Mouse (Mus musculus): Measurements from ENCODE around the gene Pld4. TPM values are rescaled to one million over a fixed set of nuclear protein-coding genes. Genes with fewer than 3 reads are reported as not detected.
A peak's percentile ranks its signal among the peaks of the same experiment; 100 is the strongest.

Gene Pld4
- polyA plus RNA-seq, 1 experiment from 2014 or later = 4.2 TPM

GRCm38 (mm10) chr12:112794356-112794816, 33.9 kb downstream of the Pld4 start:
- Histone ChIP-seq H3K27me3 (replicated peaks) (peaks cover 27% of the 10 kb centered on the region), H3K9me3 (replicated peaks) (no peaks in the 10 kb centered on the region), H3K4me1 (replicated peaks) (peaks cover 55% of the 10 kb centered on the region), H3K4me2 (peak overlapping the region; percentile 48), H3K36me3 (no peaks in the 10 kb centered on the region), H3K27ac (ENCODE audit: poor library complexity, severe bottlenecking) (peak overlapping the region; percentile 70), H3K9ac (no peak overlapping the region), H3K4me3 (no peak overlapping the region)
- no peak for ATAC-seq (ENCODE audit: insufficient number of reproducible peaks, low FRiP score)
- WGBS = 14% methylated on average over 7 of the region's 7 CpGs

DNA sequence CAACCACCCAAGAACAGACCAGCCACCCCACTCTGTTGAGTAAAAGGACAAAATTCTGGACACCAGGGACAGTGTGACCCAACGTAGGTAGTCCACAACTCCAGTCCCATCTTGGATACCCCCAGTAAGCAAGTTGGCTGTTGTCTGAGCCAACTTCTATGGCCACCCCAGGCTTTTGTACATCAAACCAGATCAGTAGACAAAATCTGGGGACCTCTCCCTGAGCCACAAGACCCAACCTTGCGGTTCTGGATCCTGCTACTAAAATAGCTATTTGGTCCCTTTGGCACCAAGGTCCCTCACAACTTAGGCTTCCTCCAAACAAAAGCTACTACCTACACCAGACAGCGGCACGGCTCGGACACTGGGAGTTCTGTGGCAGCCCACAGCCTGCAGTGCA, 34.5 kb downstream of the Pld4 start:
- H3K27me3 ChIP-seq (replicated peaks) = peaks cover 33% of the 10 kb centered on the region
- no peaks in the 10 kb centered on the region for H3K36me3 ChIP-seq
- H3K9me3 ChIP-seq (replicated peaks) = no peaks in the 10 kb centered on the region
- H3K27ac ChIP-seq (ENCODE audit: poor library complexity, severe bottlenecking) = 0 out of 2 replicates have a peak overlapping the region, but pooled peaks have one; percentile 70
- WGBS = 86% methylated on average over 5 of the region's 5 CpGs
- H3K4me3 ChIP-seq = no peak overlapping the region
- peaks cover 55% of the 10 kb centered on the region for H3K4me1 ChIP-seq (replicated peaks)
- no peak for ATAC-seq (ENCODE audit: insufficient number of reproducible peaks, low FRiP score)
- peak overlapping the region; percentile 38 for H3K4me2 ChIP-seq
- H3K9ac ChIP-seq = 0 out of 2 replicates have a peak overlapping the region, but pooled peaks have one; percentile 34

GRCm38 (mm10) chr12:112795466-112796104, 35.1 kb downstream of the Pld4 start:
- Histone ChIP-seq H3K36me3 (no peaks in the 10 kb centered on the region), H3K4me3 (0 out of 2 replicates have a peak overlapping the region, but pooled peaks have one; percentile 13), H3K4me2 (peak overlapping the region; percentile 38), H3K27ac (ENCODE audit: poor library complexity, severe bottlenecking) (no peak overlapping the region), H3K9ac (peak overlapping the region; percentile 34; the same call in 1 of the 2 replicates), H3K27me3 (replicated peaks) (peaks cover 35% of the 10 kb centered on the region), H3K4me1 (replicated peaks) (peaks cover 56% of the 10 kb centered on the region), H3K9me3 (replicated peaks) (no peaks in the 10 kb centered on the region)
- WGBS = 48% methylated on average over 18 of the region's 18 CpGs
- peak; percentile 63 for ATAC-seq (ENCODE audit: insufficient number of reproducible peaks, low FRiP score)

DNA sequence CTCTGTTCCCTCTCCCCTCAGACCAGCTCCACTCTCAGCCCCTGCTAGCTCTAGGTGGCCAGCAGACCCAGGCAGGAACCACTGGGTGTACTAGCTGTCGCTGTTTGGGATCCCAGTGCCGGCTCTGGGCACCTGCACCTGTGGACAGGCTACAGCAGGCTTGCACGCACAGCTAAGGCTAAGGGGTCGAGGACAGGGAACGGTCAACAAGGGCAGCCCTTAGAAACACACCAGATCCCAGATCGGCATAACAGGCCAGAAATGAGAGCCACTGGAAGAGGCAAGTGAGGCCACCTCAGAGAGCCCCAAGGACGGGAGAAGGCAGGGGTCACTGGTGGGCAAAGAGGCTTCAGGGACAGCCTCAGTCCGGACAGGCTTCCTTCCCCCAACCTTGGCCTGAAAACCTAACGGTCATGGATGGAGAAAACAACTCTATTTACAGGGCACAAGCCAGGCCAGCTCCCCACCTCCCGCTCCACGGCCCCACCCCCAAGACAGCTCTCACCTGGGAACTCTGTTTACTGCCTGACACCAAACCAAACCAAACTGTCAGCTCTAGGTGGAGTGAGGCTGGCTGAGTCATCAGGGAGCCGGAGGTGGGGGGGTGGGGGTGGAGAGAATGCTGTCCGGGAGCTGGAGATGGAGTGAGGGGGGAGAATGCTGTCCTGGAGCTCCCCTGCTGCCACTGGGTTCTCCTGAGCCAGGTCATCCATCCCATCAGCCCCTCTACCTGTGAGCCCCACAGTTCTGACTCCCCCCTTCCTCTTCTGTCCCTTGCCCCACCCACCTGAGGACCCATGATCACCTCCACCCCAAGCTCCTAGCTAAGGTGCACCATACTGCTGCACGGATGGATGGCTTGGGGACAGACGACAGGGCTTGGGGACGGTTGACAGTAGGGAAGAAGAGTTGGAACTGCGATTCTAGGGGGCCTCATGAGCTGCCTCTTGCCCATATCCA, 36.4 kb downstream of the Pld4 start:
- H3K27ac ChIP-seq (ENCODE audit: poor library complexity, severe bottlenecking) = no peak overlapping the region
- no peaks in the 10 kb centered on the region for H3K9me3 ChIP-seq (replicated peaks)
- peaks cover 47% of the 10 kb centered on the region for H3K27me3 ChIP-seq (replicated peaks)
- peaks cover 63% of the 10 kb centered on the region for H3K4me1 ChIP-seq (replicated peaks)
- no peaks in the 10 kb centered on the region for H3K36me3 ChIP-seq
- no peak overlapping the region for H3K4me3 ChIP-seq
- H3K9ac ChIP-seq = no peak overlapping the region
- 42% methylated on average over 17 of the region's 17 CpGs for WGBS
- ATAC-seq (ENCODE audit: insufficient number of reproducible peaks, low FRiP score) = no peak
- no peak overlapping the region; the same call in 1 of the 2 replicates for H3K4me2 ChIP-seq

GRCm38 (mm10) chr12:112797672-112798331, 37.3 kb downstream of the Pld4 start:
- no peak for ATAC-seq (ENCODE audit: insufficient number of reproducible peaks, low FRiP score)
- Histone ChIP-seq H3K27me3 (replicated peaks) (peaks cover 53% of the 10 kb centered on the region), H3K9ac (0 out of 2 replicates have a peak overlapping the region, but pooled peaks have one; percentile 26), H3K4me1 (replicated peaks) (peaks cover 73% of the 10 kb centered on the region), H3K27ac (ENCODE audit: poor library complexity, severe bottlenecking) (no peak overlapping the region), H3K9me3 (replicated peaks) (no peaks in the 10 kb centered on the region), H3K36me3 (no peaks in the 10 kb centered on the region), H3K4me2 (no peak overlapping the region; the same call in 1 of the 2 replicates), H3K4me3 (no peak overlapping the region)
- 41% methylated on average over 15 of the region's 15 CpGs for WGBS

- Histone ChIP-seq H3K4me2 (no peak overlapping the region), H3K4me1 (replicated peaks) (peaks cover 70% of the 10 kb centered on the region), H3K27me3 (replicated peaks) (peaks cover 58% of the 10 kb centered on the region), H3K4me3 (no peak overlapping the region), H3K27ac (ENCODE audit: poor library complexity, severe bottlenecking) (no peak overlapping the region), H3K36me3 (no peaks in the 10 kb centered on the region), H3K9me3 (replicated peaks) (no peaks in the 10 kb centered on the region), H3K9ac (no peak overlapping the region)
- WGBS = 47% methylated on average over 5 of the region's 5 CpGs
- no peak for ATAC-seq (ENCODE audit: insufficient number of reproducible peaks, low FRiP score)
These were observed 37.9 kb downstream of the Pld4 start for GRCm38 (mm10) chr12:112798332-112798681.

- Histone ChIP-seq H3K27ac (ENCODE audit: poor library complexity, severe bottlenecking) (no peak overlapping the region), H3K9ac (no peak overlapping the region), H3K27me3 (replicated peaks) (peaks cover 62% of the 10 kb centered on the region), H3K4me2 (no peak overlapping the region), H3K4me1 (replicated peaks) (peaks cover 67% of the 10 kb centered on the region), H3K36me3 (no peaks in the 10 kb centered on the region), H3K4me3 (no peak overlapping the region), H3K9me3 (replicated peaks) (no peaks in the 10 kb centered on the region)
- no peak for ATAC-seq (ENCODE audit: insufficient number of reproducible peaks, low FRiP score)
- 62% methylated on average over 5 of the region's 5 CpGs for WGBS
These were observed 38.3 kb downstream of the Pld4 start for GRCm38 (mm10) chr12:112798716-112799115.

- H3K4me1 ChIP-seq (replicated peaks) = peaks cover 63% of the 10 kb centered on the region
- 68% methylated on average over 10 of the region's 10 CpGs for WGBS
These were observed 38.9 kb downstream of the Pld4 start for GRCm38 (mm10) chr12:112799237-112799970.

GRCm38 (mm10) chr12:112800476-112800875, 40.0 kb downstream of the Pld4 start:
- peak; percentile 12 for ATAC-seq (ENCODE audit: insufficient number of reproducible peaks, low FRiP score)

More at GRCm38 (mm10) chr12:112799237-112799970, 38.9 kb downstream of the Pld4 start:
- no peak for ATAC-seq (ENCODE audit: insufficient number of reproducible peaks, low FRiP score)
- Histone ChIP-seq H3K27ac (ENCODE audit: poor library complexity, severe bottlenecking) (no peak overlapping the region), H3K9ac (no peak overlapping the region), H3K4me2 (no peak overlapping the region), H3K27me3 (replicated peaks) (peaks cover 64% of the 10 kb centered on the region), H3K36me3 (no peaks in the 10 kb centered on the region), H3K9me3 (replicated peaks) (no peaks in the 10 kb centered on the region), H3K4me3 (no peak overlapping the region)

More at GRCm38 (mm10) chr12:112800476-112800875, 40.0 kb downstream of the Pld4 start:
- WGBS = 15% methylated on average over 4 of the region's 4 CpGs
- no peaks in the 10 kb centered on the region for H3K9me3 ChIP-seq (replicated peaks)
- no peak overlapping the region; the same call in 1 of the 2 replicates for H3K9ac ChIP-seq
- H3K27me3 ChIP-seq (replicated peaks) = peaks cover 67% of the 10 kb centered on the region
- H3K27ac ChIP-seq (ENCODE audit: poor library complexity, severe bottlenecking) = no peak overlapping the region
- no peak overlapping the region for H3K4me3 ChIP-seq
- no peaks in the 10 kb centered on the region for H3K36me3 ChIP-seq
- no peak overlapping the region for H3K4me2 ChIP-seq
- H3K4me1 ChIP-seq (replicated peaks) = peaks cover 52% of the 10 kb centered on the region

All from heart, embryonic 12.5 days (tissue).